Mouse (Mus musculus): Measurements from ENCODE around the gene Eme2. TPM values are rescaled to one million over a fixed set of nuclear protein-coding genes. Genes with fewer than 3 reads are reported as not detected.
A peak's percentile ranks its signal among the peaks of the same experiment; 100 is the strongest.

The Eme2 gene
- total and polyA plus RNA-seq, 2 experiments, result 20.5 to 31.2 TPM

- H3K9ac ChIP-seq (ENCODE audit: low read depth, low read length), result no peak overlapping the region
- 94% methylated on average over 5 of the region's 5 CpGs for WGBS
- H3K36me3 ChIP-seq (ENCODE audit: control insufficient read depth, insufficient read depth, low read length), result peaks cover 29% of the 10 kb centered on the region
- H3K4me1 ChIP-seq (ENCODE audit: control insufficient read depth, insufficient read depth, low read length), result peaks cover 4% of the 10 kb centered on the region
- no peak overlapping the region for H3K27ac ChIP-seq (replicated peaks; ENCODE audit: insufficient read depth, low read depth, low read length)
- no peaks in the 10 kb centered on the region for H3K27me3 ChIP-seq (ENCODE audit: control insufficient read depth, insufficient read depth, low read length)
- H3K79me2 ChIP-seq (ENCODE audit: control insufficient read depth, insufficient read depth, low read length), result no peaks in the 10 kb centered on the region
- TF ChIP-seq POLR2A (IDR thresholded peaks at IDR 0.05; ENCODE audit: extremely low read depth, insufficient read depth, low read length) (no peak), CTCF (IDR thresholded peaks at IDR 0.05; ENCODE audit: low read depth, low read length) (no peak)
- no peak overlapping the region for H3K4me3 ChIP-seq (ENCODE audit: insufficient read depth, low read depth, low read length)
- no peak for DNase-seq (ENCODE audit: extremely low read depth, low read depth, low spot score)
Measured at GRCm38 (mm10) chr17:24902124-24902523, 7.2 kb upstream of the Eme2 start.

GRCm38 (mm10) chr17:24900014-24900413 lies 5.1 kb upstream of the Eme2 start:
- H3K79me2 ChIP-seq (ENCODE audit: control insufficient read depth, insufficient read depth, low read length), result peaks cover 9% of the 10 kb centered on the region; the same call in 1 of the 2 replicates
- H3K4me1 ChIP-seq (ENCODE audit: control insufficient read depth, insufficient read depth, low read length), result peaks cover 11% of the 10 kb centered on the region
- no peak overlapping the region for H3K4me3 ChIP-seq (ENCODE audit: insufficient read depth, low read depth, low read length)
- H3K27me3 ChIP-seq (ENCODE audit: control insufficient read depth, insufficient read depth, low read length), result no peaks in the 10 kb centered on the region
- WGBS, result 94% methylated on average over 6 of the region's 6 CpGs
- H3K36me3 ChIP-seq (ENCODE audit: control insufficient read depth, insufficient read depth, low read length), result peaks cover 20% of the 10 kb centered on the region
- no peak overlapping the region for H3K9ac ChIP-seq (ENCODE audit: low read depth, low read length)
- no peak overlapping the region for H3K27ac ChIP-seq (replicated peaks; ENCODE audit: insufficient read depth, low read depth, low read length)
- TF ChIP-seq CTCF (IDR thresholded peaks at IDR 0.05; ENCODE audit: low read depth, low read length) (no peak), POLR2A (IDR thresholded peaks at IDR 0.05; ENCODE audit: extremely low read depth, insufficient read depth, low read length) (no peak)
- no peak for DNase-seq (ENCODE audit: extremely low read depth, low read depth, low spot score)

- H3K79me2 ChIP-seq (ENCODE audit: control insufficient read depth, insufficient read depth, low read length), result peaks cover 11% of the 10 kb centered on the region; the same call in 1 of the 2 replicates
- H3K9ac ChIP-seq (ENCODE audit: low read depth, low read length), result no peak overlapping the region
- no peak for DNase-seq (ENCODE audit: extremely low read depth, low read depth, low spot score)
- H3K4me3 ChIP-seq (ENCODE audit: insufficient read depth, low read depth, low read length), result no peak overlapping the region
- peaks cover 14% of the 10 kb centered on the region for H3K4me1 ChIP-seq (ENCODE audit: control insufficient read depth, insufficient read depth, low read length)
- no peaks in the 10 kb centered on the region for H3K27me3 ChIP-seq (ENCODE audit: control insufficient read depth, insufficient read depth, low read length)
- TF ChIP-seq POLR2A (IDR thresholded peaks at IDR 0.05; ENCODE audit: extremely low read depth, insufficient read depth, low read length) (no peak), CTCF (IDR thresholded peaks at IDR 0.05; ENCODE audit: low read depth, low read length) (no peak)
- 75% methylated on average over 5 of the region's 5 CpGs for WGBS
- no peak overlapping the region for H3K27ac ChIP-seq (replicated peaks; ENCODE audit: insufficient read depth, low read depth, low read length)
- peaks cover 17% of the 10 kb centered on the region for H3K36me3 ChIP-seq (ENCODE audit: control insufficient read depth, insufficient read depth, low read length)
Measured at GRCm38 (mm10) chr17:24899153-24899552, 4.3 kb upstream of the Eme2 start.

GRCm38 (mm10) chr17:24898041-24898854 lies 3.4 kb upstream of the Eme2 start:
- no peak for DNase-seq (ENCODE audit: extremely low read depth, low read depth, low spot score)
- peaks cover 14% of the 10 kb centered on the region; the same call in 1 of the 2 replicates for H3K79me2 ChIP-seq (ENCODE audit: control insufficient read depth, insufficient read depth, low read length)
- H3K4me1 ChIP-seq (ENCODE audit: control insufficient read depth, insufficient read depth, low read length), result peaks cover 20% of the 10 kb centered on the region
- no peak overlapping the region for H3K4me3 ChIP-seq (ENCODE audit: insufficient read depth, low read depth, low read length)
- H3K9ac ChIP-seq (ENCODE audit: low read depth, low read length), result no peak overlapping the region
- TF ChIP-seq POLR2A (IDR thresholded peaks at IDR 0.05; ENCODE audit: extremely low read depth, insufficient read depth, low read length) (no peak), CTCF (IDR thresholded peaks at IDR 0.05; ENCODE audit: low read depth, low read length) (no peak)
- peaks cover 10% of the 10 kb centered on the region; the same call in 1 of the 2 replicates for H3K36me3 ChIP-seq (ENCODE audit: control insufficient read depth, insufficient read depth, low read length)
- no peaks in the 10 kb centered on the region for H3K27me3 ChIP-seq (ENCODE audit: control insufficient read depth, insufficient read depth, low read length)
- WGBS, result 89% methylated on average over 4 of the region's 4 CpGs
- H3K27ac ChIP-seq (replicated peaks; ENCODE audit: insufficient read depth, low read depth, low read length), result no peak overlapping the region

- Histone ChIP-seq H3K4me3 (ENCODE audit: insufficient read depth, low read depth, low read length) (no peak overlapping the region), H3K36me3 (ENCODE audit: control insufficient read depth, insufficient read depth, low read length) (peaks cover 5% of the 10 kb centered on the region; the same call in 1 of the 2 replicates)
Measured at GRCm38 (mm10) chr17:24897600-24897999, 2.7 kb upstream of the Eme2 start.

GRCm38 (mm10) chr17:24896993-24897269 lies 2.0 kb upstream of the Eme2 start:
- peaks cover 20% of the 10 kb centered on the region for H3K4me1 ChIP-seq (ENCODE audit: control insufficient read depth, insufficient read depth, low read length)
- peaks cover 14% of the 10 kb centered on the region; the same call in 1 of the 2 replicates for H3K79me2 ChIP-seq (ENCODE audit: control insufficient read depth, insufficient read depth, low read length)
- peak overlapping the region; percentile 74 for H3K4me3 ChIP-seq (ENCODE audit: insufficient read depth, low read depth, low read length)
- peaks cover 7% of the 10 kb centered on the region; the same call in 1 of the 2 replicates for H3K36me3 ChIP-seq (ENCODE audit: control insufficient read depth, insufficient read depth, low read length)
- H3K27me3 ChIP-seq (ENCODE audit: control insufficient read depth, insufficient read depth, low read length), result no peaks in the 10 kb centered on the region
- H3K9ac ChIP-seq (ENCODE audit: low read depth, low read length), result peak overlapping the region; percentile 78
- TF ChIP-seq POLR2A (IDR thresholded peaks at IDR 0.05; ENCODE audit: extremely low read depth, insufficient read depth, low read length) (no peak), CTCF (IDR thresholded peaks at IDR 0.05; ENCODE audit: low read depth, low read length) (no peak)
- H3K27ac ChIP-seq (replicated peaks; ENCODE audit: insufficient read depth, low read depth, low read length), result peak overlapping the region; percentile 49
- no peak for DNase-seq (ENCODE audit: extremely low read depth, low read depth, low spot score)
- 25% methylated on average over 11 of the region's 11 CpGs for WGBS

More at GRCm38 (mm10) chr17:24897600-24897999, 2.7 kb upstream of the Eme2 start:
- Histone ChIP-seq H3K4me1 (ENCODE audit: control insufficient read depth, insufficient read depth, low read length) (peaks cover 20% of the 10 kb centered on the region), H3K27me3 (ENCODE audit: control insufficient read depth, insufficient read depth, low read length) (no peaks in the 10 kb centered on the region), H3K27ac (replicated peaks; ENCODE audit: insufficient read depth, low read depth, low read length) (no peak overlapping the region), H3K79me2 (ENCODE audit: control insufficient read depth, insufficient read depth, low read length) (peaks cover 14% of the 10 kb centered on the region; the same call in 1 of the 2 replicates), H3K9ac (ENCODE audit: low read depth, low read length) (no peak overlapping the region)
- 89% methylated on average over 4 of the region's 4 CpGs for WGBS
- TF ChIP-seq POLR2A (IDR thresholded peaks at IDR 0.05; ENCODE audit: extremely low read depth, insufficient read depth, low read length) (no peak), CTCF (IDR thresholded peaks at IDR 0.05; ENCODE audit: low read depth, low read length) (no peak)
- no peak for DNase-seq (ENCODE audit: extremely low read depth, low read depth, low spot score)
